Mouse (Mus musculus) ovary, postnatal 36 days (tissue): ENCODE measurements around the gene Zfp280b.
"Not testable (repeated sequence)": the region's sequence is repeated elsewhere in the genome, so short reads cannot be mapped to it uniquely, and the experiment has no call there.

Experiments
- DNase-seq: peaks from one replicate; pipeline ENCODE4 v3.0.0; 2022; ENCODE audit warnings: low spot score, mixed read lengths

Gene Zfp280b

DNA sequence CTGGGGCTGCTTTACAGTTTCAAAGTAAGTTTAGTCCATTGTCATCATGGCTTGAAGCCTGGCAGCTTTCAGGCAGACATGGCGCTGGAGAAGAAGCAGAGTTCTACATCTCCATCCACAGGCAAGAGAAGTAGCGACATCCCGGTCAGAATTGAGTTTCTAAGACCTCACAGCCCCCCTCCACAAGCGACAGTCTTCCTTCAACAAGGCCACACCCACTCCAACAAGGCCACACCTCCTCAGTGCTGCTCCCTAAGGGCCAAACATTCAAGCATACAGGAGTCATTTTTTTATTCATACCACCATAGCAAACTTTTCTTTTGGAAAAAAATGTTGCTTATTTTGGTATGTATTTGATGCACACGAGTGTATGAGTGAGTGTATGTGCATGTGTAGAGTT, 2.0 kb upstream of the Zfp280b start:
- no peak for DNase-seq

DNA sequence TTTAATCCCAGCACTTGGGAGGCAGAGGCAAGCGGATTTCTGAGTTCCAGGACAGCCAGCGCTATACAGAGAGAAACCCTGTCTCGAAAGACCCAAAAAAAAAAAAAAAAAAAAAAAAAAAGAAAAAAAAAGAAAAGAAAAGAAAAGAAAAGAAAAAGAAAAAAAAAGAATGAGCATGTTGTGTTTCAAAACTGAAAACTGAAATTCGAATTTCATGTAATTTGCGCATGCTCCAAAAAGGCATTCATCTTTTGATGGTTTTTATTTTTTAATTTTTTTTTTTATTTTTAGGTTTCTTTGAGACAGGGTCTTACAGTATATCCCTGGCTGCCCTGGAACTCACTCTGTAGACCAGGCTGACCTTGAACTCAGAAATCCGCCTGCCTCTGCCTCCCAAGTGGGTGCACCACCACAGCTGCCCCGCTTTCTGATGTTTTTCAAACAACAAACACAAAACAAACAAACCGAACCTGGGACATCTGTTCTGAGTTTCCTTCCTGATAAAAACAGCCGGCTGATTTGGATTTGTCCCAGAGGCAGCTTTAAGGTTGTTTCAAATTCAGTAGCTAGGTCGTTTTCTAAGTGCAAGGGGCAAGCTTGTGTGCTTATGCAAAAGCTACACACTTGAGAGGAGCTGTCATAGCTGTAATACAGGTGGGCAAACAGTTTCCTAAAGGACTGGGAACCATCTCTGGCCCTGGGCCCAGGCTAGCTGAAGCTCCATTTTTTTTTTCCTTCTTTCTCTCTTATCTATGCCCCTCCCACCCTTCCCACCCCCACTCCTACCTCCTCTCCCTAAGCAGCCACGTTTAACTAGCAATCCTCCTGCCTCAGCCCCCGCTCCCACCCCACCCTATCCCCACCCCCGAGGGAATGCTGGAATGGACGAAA, 694 bp upstream of the Zfp280b start:
- DNase-seq: no peak

GRCm38 (mm10) chr10:76033119-76033455, 637 bp downstream of the Zfp280b start:
- DNase-seq: no peak

GRCm38 (mm10) chr10:76034001-76034600, 1.7 kb downstream of the Zfp280b start:
- no peak for DNase-seq

GRCm38 (mm10) chr10:76035277-76035676, 2.8 kb downstream of the Zfp280b start:
- DNase-seq: no peak

GRCm38 (mm10) chr10:76036962-76037361, 4.5 kb downstream of the Zfp280b start:
- DNase-seq: no peak

DNA sequence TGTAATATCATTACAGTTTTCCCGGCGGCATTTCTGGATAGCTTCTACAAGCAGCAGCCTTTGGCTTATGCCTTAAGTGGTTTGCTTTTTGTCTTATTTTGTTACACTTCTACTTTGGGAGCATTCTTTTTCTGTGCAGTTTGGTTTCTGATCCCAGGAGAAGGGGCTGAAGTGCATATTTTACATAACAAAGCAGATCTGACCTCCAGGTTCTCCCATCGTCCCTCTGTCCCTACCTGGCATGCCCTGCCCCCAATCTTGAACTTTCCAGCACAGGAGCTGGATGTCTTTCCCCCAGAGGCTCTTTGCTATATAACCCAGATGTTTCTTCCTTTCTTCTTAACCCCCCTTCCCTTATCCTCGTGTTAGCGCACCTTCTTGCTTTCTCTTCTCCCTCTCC, 12.9 kb downstream of the Zfp280b start:
- no peak for DNase-seq

DNA sequence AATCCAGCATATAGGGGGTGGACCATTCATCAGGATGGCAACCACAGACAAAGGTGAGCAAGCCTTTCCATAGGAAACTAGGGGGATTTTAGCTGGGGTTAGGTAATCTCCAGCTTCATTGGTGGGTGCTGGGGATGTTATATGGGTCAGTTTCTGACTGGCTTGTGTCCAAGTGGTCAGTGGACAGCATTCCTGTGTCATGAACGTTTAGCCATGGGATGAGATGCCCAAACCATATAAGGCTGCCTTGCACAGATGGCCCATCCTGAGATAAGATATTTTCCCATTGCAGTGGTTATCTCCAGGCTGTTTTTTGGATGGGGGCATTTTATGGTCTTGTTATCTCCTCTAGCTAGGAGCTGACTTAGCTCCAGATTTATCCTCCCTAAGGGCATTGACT, 14.3 kb downstream of the Zfp280b start:
- DNase-seq: no peak

- no peak for DNase-seq
Measured at GRCm38 (mm10) chr10:76047182-76047869, 14.9 kb downstream of the Zfp280b start.

DNA sequence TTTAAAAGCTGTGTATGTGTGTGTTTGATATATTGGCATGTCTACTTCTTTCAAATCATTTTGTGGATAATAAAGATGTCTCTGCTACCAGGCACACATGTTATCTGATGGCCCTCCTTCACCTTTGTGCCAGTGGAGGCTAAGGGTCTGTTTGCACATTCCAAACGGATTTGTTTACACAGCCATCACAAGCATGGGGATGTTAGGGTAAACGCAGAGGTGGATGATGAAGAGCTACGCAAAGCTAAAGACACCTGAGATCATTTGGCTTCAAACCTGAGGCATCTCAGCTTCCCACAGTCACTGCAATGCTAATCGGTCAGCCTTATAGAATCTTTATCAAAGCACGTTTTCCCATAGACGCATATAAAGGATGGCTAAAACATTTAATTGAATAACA, 16.5 kb downstream of the Zfp280b start:
- DNase-seq: no peak

DNA sequence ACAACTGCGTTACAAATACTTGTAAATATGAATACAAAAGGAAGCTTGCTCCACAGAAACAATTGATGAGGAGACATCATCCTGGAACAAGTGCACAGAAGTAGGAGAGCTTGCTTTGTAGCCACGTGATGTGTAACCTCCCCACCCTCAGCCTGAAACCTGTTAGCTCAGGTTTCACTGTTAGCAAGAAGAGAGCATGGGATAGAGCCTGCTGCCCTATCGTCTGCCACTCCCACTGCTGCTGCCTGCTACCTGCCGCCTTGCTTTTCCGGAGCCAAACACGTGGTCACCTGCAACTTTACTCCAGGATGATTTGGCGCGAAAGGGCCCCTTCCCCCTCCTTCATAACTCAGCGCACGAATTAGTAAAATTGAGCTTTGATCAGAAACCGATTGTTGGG, 19.4 kb downstream of the Zfp280b start:
- no peak for DNase-seq

DNA sequence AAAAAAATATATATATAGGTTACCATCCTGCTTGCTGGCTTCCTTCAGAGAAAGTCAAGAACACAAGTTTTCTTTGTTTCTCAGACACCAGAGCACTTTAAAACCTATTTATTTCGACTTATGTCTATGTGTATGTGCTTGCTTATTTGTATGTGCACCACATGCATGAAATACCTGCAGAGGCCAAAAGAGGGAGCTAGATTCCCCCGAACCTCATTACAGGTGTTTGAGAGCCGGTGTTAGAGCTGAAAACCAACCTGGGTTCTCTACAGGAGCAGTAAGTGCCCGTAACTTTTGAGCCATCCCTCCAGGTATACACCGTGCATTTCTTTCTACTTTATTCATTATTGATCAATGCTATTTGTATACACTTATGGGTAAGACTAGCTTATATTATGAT, 30.0 kb downstream of the Zfp280b start:
- no peak for DNase-seq

DNA sequence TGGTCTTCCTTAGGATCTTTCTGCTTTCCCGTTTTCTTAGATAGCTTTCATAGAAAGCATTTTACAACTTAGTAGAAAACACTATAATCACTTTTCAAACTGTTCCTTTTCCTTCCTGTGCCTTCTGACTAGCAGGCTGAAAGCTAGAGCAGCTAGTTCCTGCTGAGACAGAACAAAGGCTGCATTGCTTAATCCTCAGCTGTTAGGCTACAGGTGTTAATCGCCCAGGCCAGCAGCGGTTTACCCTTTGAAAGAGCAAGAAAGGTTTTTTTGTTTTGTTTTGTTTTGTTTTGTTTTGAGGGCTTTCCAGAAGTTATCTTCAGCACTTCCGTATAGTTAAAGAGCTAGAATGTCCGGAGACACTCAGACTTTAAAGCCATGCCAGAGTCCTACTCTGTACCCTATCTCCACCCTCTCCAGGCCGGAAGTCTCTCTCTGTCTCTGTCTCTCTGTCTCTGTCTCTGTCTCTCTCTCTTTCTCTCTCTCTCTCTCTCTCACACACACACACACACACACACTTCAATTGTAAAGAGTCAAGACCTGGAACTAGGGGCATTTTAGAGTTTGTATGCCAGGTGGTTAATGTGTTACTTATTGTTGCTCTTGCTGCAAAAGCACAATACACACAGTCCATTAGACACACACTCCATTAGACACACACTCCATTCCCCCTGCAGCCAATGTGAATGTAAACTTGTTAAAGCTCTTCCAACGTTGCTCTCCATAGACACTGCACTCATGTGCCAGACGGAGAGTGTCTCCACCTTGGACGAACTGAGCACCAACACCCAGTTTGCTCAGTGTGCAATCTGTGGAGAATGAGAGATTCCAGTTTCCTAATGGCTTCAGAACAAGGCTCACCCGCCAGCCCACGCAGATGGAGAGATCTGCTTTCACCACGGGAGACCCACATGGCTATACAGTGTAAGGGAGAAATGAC, 35.5 kb downstream of the Zfp280b start:
- DNase-seq: no peak

DNA sequence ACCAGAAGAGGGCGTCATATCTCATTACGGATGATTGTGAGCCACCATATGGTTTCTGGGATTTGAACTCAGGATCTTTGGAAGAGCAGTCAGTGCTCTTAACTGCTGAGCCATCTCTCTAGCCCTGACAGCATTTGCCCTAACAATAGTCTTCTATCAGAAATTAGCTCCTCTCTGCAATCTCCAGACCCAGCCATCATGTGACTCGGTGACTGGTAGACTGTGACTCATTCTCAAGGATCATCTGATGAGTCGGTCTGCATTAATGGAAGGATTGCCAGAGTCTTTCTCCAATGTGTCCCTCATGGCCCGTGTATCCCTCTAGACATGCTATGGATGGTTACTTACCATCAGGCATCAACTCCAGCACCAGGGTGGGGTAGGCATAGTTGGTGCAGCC, 39.6 kb downstream of the Zfp280b start:
- not testable (repeated sequence) for DNase-seq

- not testable (repeated sequence) for DNase-seq
Measured at GRCm38 (mm10) chr10:76077008-76077407, 44.6 kb downstream of the Zfp280b start.
